Mouse (Mus musculus) G1E-ER4 (cell line): ENCODE measurements around the gene Plk5. TPM values are rescaled to one million over a fixed set of nuclear protein-coding genes. Genes with fewer than 3 reads are reported as not detected.
A peak's percentile ranks its signal among the peaks of the same experiment; 100 is the strongest.

ENCODE experiments used
- GATA1 ChIP-seq: IDR thresholded peaks from one replicate; pipeline ENCODE4 v1.8.0; 2012; ENCODE audit warnings: low read length, inconsistent platforms
- polyA plus RNA-seq: library from polyadenylated mRNA; stranded (reverse); fragments of >175 nt; gene quantifications from 2 replicates; pipeline ENCODE4 v1.2.3, GENCODE M21; 2012

Plk5 gene
- polyA plus RNA-seq, 1 experiment, result not detected

DNA sequence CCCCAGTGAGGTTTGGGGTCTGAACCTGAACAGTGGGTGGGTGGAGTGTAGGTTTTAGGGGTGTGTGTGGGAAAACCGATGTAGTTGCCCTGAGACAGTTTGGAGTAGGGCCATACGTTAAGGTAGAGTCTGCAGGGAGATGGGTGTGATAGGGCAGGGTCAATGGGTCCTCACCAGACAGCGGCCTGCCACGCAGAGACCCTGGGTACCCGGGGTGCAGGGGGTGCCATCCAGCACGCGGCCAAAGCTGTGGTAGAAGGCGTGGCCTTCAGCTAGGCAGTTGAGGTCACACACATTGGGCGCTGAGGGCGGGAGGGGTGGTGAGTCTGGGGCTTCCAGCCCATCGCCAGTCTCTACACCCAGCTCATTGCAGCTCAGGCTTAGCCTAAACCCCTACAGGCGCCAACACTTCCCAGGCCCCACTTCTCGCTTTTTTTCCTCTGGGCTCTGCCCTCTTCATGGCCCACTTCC, 12.8 kb upstream of the Plk5 start:
- no peak for TF ChIP-seq GATA1

DNA sequence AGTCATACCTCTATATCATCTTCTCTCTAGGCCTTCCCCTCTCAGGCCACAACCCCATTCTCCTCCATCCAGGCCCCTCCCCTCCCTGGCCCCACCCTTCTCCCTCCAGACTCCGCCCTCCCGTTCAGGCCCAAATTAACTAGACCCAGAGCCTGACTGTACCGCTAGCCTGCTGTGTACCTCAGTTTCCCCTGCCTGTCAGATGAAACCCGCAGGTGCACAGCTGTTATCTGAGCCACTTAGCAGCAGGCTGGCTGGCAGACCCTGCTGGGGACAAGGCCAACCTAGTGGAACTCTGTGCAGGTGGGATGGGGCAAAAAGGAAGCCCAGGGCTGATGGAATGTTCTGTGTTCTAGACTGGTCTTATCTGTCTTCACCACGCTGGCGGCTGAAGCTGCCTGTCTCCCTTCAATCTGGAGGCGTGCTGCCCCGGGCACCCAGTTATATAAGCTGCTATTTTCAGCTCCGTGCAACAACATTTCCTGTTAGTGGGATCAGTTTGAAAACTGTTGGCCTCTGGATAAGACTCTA, 12.1 kb upstream of the Plk5 start:
- TF ChIP-seq GATA1, result peak; percentile 48

DNA sequence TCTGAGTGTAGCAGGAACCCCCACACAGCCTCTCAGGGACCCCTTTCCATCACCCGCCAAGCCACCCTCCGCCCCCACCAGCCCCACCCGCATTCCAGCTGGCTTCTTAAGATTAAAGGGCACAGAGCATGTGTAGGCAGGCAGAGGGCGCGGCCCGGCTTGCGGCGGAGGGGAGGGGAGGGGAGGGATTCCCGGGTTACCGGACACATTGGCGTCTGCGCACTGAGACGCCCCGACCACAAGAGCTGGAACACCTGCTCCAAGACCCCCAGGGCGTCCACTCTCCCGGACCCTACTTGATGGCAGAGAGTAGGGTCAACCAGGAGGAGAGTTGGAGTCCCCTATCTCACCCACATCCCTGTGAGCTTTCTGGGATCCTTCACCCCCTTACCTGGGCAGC, 11.1 kb upstream of the Plk5 start:
- TF ChIP-seq GATA1, result no peak

DNA sequence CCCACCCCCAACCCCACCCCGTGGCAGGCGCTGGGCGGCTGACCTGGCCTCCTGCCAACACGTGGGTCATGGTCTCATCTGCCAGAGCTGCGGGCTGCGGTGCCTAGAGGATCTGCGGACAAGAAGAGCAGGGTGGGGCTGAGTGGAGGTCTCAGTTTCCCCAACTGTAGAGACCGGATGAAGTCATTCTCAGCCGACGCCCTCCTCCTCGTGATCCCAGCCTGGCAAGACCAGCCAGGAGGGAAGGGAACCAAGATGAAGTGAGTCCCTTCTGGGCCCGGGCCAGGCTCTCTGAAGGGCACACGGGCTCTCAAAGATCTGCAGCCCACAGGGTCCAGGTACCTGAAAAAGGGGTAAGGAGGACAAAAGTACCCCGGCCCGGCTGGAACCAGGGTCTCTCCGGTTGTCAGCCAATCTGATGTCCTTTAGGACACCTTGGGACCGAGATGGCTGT, 8.7 kb upstream of the Plk5 start:
- no peak for TF ChIP-seq GATA1

GRCm38 (mm10) chr10:80348244-80348781, 7.9 kb upstream of the Plk5 start, which contains the start of gene Adamtsl5:
Gene Adamtsl5 (minus strand): TSS chr10:80348412.
- TF ChIP-seq GATA1, result no peak

DNA sequence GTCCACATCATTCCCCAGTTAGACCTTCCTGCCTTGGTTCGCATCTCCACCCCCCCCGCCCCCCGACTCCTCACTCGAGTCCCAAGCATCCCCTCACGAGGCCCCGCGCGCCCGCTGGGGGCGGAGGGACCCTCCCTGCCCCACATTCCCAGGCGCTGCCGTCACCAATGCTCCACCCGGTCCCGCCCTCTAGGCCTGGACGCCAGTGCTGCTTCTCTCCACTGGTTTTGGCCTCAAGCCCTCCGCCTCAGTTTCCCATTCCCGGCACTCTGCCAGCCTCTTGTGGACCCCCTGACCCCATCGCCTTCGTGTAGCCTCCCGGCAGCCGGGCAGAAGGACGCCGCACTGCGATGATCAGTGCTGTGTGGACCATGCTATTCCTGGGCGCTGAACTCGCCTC, 7.3 kb upstream of the Plk5 start:
- no peak for TF ChIP-seq GATA1

- TF ChIP-seq GATA1, result no peak
Observed at GRCm38 (mm10) chr10:80350292-80350691, 6.0 kb upstream of the Plk5 start.

DNA sequence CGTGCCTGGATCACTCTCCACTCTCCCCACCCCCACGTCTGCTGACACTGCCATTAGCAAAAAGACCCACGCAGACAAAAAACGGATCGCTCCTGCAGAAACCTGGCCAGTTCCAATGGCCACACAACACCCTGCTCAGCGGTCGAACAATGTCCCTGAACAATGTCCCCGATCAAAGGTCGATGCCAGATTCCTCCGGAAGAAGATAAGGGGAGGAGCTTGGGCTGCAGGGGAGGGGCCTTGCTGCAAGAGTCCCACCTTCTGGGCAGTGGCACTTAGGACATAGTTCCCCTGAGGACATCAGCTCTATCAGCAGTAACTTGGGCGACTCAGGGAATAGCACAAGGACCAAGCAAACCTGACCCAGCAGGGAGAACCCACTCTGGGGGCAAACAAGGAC, 4.4 kb upstream of the Plk5 start:
- no peak for TF ChIP-seq GATA1

DNA sequence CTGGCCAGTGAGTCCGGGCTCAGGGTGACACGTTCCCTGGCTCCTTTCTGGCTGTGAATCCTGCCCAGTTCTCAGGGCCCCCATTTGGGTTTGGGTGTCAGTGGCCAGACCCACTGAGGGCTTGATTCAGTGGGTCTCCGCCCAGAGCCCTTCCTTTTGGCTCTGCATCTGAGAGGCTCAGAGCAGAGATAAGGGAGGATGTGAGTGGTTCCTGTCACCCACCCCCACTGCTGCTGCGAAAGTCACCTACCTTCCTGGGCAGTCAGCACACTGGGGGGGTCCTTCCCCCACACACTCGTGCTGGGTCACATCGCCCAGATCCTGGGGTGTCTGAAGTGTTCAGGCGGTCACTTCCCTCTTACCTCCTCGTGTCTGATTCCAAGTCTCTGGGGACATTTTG, 3.5 kb upstream of the Plk5 start:
- no peak for TF ChIP-seq GATA1

- TF ChIP-seq GATA1, result no peak
Observed at GRCm38 (mm10) chr10:80355431-80355830, 828 bp upstream of the Plk5 start.

GRCm38 (mm10) chr10:80356737-80357136, 478 bp downstream of the Plk5 start:
- no peak for TF ChIP-seq GATA1

DNA sequence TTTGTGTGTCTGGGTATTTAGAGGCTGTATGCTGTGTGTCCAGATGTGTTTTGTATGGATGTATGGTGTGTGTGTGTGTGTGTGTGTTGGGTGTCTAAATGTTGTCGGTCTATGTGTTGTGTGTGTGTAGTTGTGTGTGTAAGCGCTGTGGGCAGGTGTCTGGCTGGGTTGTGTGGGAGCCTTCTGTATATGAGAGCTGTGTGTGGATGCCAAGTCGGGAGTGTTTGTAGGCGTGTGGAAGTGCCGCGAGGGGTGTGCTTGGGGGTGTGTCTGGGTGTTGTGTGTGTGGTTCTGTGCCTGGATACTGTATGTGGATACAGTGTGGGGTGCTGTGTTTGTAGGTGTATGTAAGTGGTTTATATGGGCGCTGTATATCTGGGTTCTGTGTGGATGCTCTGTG, 1.1 kb downstream of the Plk5 start:
- no peak for TF ChIP-seq GATA1

- TF ChIP-seq GATA1, result no peak
Observed at GRCm38 (mm10) chr10:80357994-80358639, 1.9 kb downstream of the Plk5 start.

DNA sequence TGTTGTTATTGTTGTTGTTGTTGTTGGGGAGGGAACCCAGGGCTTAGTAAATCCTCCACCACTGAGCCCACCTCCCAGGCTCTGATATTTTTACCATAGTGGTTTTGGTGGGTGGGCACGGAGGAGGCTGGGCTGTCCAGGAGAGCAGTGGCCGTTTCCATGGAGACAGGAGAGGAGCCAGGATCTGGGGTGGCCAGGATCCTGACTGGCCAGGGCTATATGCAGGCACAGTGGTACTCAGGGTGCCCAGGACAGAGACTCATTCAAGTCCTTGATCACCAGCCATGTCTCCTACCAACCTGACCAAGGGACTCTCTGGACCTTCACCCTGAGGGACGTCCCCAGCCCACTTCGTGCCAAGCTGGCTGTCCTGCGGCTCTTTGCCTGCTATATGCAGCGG, 7.5 kb downstream of the Plk5 start:
- TF ChIP-seq GATA1, result no peak

DNA sequence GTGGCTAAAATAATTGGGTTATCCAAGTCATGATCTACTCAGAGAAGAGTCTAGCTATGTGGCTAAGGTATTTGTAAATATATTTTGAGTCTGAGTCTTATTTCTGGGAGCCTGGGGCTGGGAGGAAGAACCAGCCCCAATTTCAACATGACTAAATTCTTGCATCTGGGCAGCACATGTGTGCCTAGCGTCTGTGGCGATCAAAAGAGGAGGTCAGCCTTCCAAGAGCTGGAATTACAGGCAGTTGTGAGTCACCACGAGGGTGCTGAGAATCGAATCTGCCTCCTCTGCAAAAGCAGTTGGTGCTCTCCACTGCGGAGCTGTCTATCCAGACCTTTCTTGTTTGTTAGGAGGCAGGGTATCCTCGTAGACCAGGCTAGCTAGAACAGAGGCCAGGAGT, 9.5 kb downstream of the Plk5 start:
- TF ChIP-seq GATA1, result no peak

DNA sequence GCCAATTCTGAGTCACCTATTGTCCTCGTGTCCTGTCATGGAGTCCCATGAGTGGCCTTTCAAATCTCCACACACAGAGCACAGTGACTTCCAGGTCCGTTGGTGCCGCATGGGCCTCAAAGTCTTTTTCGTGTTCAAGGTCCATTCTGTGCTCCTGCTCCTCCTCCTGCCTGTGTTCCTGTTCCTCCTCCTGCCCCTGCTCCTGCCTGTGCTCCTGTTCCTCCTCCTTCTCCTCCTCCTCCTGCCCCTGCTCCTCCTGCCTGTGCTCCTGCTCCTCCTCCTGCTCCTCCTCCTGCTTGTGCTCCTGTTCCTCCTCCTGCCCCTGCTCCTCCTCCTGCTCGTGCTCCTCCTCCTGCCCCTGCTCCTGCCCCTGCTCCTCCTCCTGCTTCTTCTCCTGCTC, 11.7 kb downstream of the Plk5 start:
- TF ChIP-seq GATA1, result no peak

GRCm38 (mm10) chr10:80368392-80368791, 12.1 kb downstream of the Plk5 start:
- TF ChIP-seq GATA1, result no peak
